Mouse (Mus musculus): Measurements from ENCODE around the gene Scaf4.
"Not testable (repeated sequence)": the region's sequence is repeated elsewhere in the genome, so short reads cannot be mapped to it uniquely, and the experiment has no call there.

Gene Scaf4

DNA sequence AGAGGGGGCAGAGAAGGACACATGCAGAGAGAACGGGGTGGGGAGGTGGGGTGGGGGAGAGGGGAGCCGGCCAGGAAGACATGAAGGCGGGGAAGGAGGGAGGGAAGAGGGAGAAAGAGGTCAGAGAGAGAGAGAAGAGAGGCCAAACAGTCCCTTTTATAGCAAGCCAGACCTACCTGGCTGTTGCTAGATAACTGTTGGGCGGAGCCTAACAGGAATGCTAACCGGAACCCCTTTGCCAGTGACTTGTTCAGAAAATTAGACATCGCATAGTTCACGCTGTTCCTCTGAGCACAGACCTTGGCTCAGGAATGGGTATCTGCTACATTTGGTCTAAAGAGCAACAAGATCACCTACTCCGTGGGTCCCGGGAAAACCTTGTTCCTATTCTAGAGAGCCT, 6.7 kb upstream of the Scaf4 start:
- DNase-seq = no peak

DNA sequence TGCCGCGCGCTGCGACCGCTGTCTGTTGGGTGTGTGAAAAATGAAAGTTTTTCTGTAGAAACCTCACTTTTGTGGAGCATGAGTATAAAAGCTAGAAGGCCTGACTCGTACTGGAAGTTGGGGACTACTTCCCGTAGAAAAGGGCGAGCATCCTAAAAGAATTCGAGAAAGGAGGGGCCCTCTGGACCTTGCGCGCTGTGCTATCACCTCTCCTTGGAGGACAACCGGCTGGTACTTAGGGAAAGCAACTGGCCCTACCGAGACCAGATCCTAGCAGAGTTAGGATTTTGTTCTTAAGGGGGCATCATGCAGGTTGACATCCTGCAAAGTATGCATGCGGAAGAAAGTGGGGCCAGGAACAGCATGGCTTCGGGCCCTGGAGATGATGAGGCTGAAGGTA, 613 bp upstream of the Scaf4 start:
- no peak for DNase-seq

DNA sequence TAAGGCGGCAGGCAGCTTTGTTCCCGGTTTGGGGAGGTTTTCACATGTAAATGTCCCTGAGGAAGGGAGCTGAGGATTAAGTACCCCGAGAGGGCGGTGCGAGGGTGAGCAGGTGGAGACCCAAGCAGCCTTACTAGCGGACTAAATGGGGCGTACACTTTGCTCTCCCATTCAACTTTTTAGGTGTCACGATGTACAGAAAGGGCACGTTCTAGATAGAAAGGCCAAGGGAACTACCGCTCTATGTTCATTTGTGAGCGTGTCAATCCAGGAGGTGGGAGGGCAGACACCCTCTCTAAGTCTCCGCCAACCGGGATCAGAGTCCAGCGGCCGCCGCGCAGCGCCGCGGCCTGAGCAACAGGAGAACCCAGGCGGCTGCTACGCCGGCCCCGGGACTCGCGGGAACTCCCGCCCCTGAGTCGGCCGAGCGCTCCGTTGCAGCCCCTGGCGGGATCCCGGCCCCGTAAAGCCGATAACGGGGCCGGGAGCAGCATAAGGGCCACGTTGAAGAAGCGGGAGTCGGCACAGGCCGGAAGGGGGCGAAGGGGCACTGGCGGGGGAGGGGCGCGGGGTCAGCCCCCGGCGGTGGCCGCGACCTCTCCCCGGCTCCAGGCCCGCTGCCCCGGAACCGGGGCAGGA, 918 bp downstream of the Scaf4 start:
- peak; percentile 78 for DNase-seq

DNA sequence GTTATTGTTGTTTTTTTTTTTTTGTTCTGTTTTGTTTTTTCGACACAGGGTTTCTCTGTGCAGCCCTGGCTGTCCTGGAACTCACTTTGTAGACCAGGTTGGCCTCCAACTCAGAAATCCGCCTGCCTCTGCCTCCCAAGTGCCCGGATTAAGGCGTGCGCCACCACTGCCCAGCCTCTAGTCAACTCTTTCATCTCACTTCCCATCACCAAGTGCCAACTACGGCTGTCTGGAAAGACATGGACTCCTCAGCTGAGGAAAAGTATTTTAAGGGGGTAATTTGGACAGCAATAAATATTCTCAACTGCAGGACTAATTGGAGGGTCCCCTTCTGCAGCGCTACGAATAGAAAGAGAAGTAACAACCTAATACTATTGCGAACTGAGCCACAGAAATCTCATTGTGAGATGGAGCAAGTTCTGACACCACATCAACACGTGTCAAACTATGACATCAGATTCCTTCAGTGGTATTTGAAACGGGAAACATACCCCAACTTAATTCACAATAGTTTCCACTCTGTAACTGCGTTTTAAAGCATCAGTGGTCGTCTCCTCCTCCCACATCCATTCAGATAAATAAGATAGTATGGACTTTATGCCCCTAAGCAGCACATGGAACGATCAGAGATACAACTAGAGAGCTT, 1.6 kb downstream of the Scaf4 start:
- DNase-seq = no peak

DNA sequence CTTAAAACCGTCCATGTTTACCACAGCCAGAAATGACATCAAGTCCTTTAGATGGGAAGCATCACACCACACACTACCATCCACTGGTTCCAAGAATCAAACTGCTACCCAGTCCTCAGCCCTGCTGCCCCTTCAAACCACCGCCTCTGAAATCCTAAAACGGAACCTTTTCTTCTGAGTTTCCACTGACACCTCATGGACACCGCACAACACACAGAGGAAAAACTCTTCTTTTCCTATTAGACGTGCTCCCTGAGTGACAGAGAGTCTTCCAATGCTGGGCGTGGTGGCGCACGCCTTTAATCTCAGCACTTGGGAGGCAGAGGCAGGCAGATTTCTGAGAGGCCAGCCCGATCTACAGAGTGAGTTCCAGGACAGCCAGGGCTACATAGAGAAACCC, 2.9 kb downstream of the Scaf4 start:
- no peak for DNase-seq

DNA sequence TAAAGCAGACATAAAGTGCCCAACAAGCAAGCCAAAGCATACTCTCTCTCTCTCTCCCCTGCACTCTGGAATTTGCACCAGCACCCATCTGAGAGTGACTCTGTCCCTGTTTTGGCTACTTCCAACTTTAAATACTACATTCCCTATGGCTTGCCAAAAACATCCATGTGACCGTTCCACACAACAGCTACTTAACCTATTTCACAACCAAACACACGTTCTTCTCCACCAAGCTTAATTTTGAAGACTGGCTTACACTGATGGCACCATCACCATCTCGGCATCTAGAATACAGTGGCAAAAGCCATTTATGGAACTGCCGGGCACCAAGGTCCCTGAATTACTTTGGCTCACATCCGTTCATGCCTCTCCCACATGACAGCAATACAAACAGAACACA, 3.3 kb downstream of the Scaf4 start:
- peak; percentile 40 for DNase-seq

DNA sequence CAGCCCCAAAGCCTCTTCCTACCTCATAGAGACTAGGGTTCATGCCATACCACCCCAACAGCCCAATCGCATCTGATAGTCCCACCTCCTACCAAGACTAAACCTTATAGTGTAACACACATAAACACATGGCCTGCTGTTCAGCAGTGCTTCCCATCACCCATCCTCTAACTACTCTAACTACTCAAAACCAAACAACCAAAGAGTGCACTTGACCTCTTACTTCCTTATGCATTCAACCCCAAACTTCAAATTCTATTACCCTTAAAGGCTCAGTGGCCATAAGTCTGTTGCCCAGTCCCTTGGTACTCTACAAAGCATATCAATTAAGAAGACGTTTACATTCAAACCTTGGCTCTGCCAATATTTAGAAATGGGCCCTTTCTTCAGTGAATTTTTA, 3.8 kb downstream of the Scaf4 start:
- no peak for DNase-seq

DNA sequence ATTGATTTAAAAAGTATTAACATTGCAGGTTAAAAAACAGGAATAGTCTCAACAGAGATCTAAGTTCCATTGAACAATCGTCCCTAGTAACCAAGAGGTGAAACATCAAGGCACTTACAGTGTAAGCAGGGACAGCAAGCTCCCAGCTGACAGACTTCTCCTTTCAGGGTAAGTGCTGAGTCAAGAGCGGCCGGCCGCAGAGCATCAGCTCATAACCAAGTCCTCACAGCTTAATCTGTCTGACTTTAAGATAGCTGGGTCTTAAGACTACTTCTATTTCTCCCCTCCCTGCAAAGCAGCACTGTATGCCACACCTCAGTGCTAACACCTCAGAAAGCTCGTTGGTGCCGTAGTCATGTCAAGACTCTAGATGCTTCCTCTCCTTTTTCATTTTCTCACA, 5.2 kb downstream of the Scaf4 start:
- no peak for DNase-seq

DNA sequence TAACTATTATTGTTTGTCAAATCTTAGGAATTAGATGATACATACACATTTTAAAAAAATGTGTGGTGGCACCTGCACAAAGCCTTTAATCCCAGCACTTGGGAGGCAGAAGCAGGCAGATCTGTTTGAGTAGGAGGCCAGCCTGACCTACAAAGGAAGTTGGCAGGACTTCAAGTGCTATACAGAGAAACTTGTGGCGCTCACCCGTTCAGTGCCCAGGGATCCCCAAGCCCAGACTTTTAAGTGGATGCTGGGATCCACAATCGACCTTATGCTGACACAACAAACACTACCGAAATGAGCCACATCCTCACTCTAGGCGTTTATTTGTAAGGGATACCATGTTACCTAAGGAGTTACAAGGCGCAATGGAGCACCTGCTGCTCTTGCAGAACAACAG, 8.8 kb downstream of the Scaf4 start:
- no peak for DNase-seq

DNA sequence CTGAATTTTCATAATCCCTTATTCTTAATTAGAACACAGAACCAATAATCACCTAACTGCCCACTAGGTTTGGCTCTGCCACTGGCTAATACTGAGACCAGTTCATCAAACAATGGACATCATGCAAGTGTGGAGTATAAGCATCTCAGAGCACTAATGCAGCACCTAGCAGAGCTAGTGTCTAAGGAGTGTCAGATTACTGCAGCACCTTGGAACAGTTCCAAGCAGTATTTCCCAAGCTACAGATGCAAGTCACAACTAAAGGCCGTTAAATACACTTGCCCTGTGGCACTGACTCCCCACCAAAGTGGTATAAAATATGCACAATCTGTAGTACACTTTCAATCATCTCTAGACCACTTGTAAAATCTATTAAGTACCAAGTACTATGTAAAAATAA, 17.7 kb downstream of the Scaf4 start:
- DNase-seq = peak; percentile 22

DNA sequence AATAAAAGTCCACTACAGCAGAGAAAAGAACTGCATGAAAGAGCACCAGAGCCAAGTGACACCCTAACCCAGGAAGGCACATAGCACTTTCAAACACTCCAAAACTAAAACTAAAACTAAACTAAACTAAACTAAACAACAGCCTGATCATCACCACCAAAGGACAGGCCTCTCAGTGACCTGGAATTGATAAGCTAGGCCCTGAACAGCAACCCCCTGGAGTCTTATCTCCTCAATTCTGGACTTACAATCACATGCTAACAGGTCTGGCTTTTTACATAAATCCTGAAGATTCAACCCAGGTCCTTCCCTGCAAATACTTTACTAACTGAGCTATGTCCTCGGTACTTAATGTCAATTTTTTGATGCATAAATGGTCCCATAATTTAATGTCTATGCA, 19.2 kb downstream of the Scaf4 start:
- no peak for DNase-seq

DNA sequence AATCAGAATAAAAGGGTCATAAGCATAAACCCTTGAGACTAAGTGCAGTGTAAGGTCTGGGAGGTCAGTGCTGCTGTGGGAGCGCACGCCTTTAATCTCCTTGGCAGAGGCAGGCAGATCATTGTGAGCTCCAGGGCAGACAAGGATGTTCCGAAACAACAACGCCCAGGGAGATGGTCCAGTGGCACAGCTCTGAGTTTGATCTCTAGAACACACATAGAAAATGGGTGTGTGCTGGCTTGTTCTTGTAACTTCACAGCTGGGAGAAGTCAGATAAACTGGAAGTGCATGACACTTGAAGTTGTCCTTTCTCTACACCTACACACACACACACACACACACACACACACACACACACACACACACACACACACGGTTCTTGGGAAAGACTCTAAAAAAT, 20.3 kb downstream of the Scaf4 start:
- DNase-seq = no peak

DNA sequence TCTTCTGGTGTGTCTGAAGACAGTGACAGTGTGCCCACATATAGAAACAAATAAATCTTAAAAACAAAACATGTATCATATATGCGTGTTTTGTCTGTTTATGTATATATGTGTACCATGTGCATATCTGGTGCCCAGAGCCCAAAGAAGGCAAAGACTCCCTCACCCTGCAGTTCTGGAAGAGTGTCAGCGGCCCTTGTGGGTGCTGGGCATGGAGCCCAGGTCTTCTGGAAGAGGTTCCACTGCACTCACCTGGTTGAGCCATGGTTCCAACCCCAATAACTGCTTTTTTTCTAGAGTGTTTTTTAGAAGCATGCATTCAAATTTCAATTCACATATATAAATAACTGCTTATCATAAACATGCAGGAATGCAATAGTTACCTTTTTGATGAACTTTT, 22.5 kb downstream of the Scaf4 start:
- DNase-seq = no peak

DNA sequence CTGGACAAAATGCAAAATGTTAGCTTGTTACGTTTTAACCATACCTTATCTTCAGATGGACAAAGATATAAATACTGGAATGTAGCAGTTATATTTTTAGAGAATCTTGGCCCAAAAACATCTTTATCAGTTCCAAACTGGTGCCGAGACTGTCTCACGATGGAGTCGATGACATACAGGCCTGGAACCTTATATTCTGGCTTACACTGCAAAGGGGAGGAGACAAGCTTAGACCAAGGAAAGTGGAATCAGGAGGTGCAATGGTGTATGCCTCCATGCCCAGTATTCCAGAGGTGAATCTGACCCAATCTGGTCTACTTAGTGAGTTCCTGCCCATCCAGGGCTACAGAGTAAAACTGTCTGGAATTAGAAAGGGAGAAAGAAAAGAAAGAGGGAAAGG, 24.2 kb downstream of the Scaf4 start:
- no peak for DNase-seq

DNA sequence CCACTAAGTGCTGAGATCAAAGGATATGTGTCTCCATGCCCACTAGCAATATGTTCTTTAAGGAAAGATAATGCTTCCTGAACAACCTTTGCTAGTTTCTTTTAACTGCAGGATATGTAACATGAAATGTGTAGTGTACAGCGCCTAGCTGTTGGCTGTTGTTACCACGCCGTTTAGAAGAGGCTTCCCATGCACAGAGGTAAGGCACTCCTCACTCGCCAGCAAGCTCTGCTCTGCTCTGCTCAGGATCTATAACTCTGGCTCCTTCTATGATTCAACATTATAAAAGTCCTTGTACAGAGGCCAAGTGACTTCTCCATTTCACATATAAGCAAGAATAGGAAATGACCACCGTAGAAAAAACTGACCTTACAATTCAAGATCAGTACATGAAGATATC, 24.7 kb downstream of the Scaf4 start:
- no peak for DNase-seq

DNA sequence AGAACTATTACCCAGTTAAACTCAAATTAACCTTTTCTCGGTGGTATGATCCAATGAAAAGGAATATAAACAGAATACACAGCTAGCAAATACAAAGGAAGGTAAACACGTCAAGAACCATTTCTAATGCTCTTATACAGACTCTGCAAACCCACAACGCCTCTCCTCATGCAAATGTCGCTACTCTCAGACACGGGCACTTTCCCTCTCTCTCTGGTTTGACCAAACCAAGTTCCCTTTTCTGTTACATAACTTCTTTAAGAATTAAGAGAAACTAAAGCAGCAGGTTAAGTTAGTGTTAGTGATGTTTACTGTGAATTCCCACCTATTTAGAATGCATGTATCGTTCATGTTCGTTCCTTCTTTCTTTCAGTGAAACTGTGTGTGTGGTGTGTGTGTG, 25.4 kb downstream of the Scaf4 start:
- no peak for DNase-seq

DNA sequence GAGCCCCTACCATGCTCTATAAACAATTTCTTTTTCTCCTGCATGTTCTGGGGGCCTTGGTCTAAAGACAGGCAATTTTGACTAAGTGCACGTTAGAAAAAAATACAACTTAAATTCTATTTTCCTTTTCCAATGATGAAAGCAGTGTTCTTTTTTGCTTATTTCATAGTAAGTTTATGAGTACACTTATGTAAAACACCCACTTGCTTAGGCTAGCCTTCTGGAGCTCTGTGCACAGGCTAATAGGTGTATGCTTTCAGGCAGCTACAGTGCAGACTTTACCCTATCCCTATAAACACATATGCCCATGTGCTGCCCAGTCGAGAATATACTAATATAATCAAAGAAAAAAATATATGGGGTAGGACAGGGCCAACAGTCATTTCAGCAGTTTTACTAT, 31.8 kb downstream of the Scaf4 start:
- DNase-seq = no peak

DNA sequence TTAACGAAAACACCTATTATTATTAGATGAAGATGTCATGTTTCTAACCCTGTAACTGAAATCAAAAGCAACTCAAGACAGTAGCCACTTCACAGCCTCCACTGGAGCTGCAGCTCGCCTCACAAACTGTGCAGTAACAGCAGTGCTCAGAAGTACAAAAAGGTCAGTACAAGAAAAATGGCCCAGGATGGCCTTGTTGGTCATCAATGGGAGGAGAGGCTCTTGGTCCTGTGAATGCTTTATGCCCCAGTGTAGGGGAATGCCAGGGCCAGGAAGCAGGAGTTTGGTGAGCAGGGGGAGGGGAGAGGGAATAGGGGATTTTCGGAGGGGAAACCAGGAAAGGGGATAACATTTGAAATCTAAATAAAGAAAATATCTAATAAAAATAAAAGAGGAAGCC, 33.0 kb downstream of the Scaf4 start:
- not testable (repeated sequence) for DNase-seq

DNA sequence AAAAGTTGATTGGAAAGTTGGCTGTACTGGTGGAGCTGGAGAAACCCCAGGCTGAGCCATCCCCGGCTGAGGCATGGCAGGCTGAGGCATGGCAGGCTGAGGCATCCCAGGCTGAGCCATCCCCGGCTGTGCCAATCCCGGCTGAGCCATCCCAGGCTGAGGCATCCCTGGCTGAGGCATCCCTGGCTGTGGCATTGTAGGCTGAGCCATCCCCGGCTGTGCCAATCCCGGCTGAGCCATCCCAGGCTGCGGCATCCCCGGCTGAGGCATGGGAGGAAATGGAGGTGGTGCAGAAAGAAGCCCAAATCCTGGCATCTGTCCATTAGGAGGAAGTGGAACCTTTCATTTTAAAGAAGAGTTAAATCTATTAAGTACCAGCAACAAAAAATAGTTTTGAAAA, 34.2 kb downstream of the Scaf4 start:
- DNase-seq = no peak

DNA sequence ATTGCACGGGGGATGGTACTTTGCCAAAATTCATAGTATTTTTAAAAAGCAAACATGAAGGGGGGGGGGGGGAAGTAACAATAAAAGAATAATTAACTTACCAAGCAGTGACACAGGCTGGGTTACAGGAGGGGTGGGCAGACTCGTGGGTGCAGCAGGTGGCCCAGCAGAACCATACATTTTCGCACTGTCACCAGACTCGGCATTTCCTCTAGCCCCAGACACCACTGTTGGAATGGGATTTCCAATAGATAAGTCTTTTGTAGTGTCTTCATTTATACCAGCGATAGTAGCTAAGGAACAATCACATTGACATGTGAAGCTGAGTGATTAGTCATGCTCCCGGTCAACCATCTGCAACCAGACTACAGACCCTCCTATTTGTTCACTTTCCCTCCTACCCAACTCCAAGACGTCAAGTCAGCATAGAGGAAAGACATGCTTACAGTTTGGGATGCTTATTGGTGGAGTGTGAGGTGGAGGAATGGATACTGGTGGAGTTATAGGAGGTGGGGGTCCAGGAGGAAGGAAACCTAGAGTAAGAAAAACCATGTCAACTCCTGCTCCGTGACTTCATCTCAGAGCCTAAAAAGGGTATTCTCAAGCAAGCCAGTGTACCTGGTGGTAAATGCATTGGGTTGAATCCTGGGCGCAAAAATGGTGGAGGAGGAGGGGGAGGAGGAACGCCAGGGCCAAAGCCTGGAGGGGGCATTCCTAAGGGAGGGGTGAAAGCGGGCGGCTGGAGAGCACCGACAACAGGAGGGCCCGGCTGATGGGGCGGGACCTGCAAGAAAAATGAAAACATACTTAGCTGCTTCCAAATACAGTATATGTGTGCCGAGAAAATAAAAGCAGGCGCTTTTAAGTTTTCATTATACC, 41.6 kb downstream of the Scaf4 start:
- DNase-seq = no peak

DNA sequence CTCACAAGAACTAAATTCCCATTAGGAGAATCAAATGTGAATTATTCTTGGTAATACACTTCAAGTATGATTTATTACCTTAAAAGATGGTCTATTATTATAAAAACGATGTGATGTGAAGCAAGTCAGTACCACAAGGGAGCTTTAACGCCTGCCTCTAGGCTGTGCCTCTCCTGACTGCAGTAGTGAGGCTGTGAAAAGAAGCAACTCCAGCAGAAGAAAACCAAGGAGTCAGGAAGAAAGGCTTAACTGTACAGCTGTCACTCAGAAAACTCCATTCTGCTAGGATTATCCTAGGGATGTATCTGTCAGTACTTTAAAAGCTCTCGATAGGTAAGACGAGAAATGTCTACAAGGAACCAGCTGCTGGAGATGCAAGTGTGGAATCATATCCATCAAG, 42.4 kb downstream of the Scaf4 start:
- no peak for DNase-seq

DNA sequence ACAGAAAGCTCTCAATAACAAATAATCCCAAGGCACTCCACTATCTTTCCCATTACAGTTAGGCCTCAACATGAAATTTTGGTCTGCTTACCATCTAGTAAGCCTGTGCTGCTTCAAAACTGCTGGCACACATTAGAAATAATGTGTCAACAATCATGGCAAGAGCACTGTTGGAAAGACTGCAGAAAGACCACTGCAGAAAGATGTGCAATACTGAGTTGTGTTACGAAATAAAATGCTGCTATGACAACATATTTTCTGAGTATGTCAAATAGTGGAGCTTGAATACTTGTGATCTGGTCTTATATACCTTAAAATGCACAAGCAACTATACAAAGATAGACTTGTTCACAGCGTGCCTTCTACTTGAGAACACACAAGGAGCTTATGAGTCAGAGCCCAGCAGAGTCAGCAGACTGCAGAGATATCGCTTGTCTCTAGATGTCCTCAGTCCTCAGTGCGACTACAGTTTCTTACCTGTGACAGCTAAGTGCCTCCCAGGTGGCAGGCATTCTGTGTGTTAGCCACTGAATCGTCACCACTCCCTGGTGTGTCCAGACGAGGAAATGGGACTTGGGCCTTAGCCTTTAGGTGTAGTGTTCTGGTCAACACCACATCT, 45.1 kb downstream of the Scaf4 start:
- DNase-seq = no peak

DNA sequence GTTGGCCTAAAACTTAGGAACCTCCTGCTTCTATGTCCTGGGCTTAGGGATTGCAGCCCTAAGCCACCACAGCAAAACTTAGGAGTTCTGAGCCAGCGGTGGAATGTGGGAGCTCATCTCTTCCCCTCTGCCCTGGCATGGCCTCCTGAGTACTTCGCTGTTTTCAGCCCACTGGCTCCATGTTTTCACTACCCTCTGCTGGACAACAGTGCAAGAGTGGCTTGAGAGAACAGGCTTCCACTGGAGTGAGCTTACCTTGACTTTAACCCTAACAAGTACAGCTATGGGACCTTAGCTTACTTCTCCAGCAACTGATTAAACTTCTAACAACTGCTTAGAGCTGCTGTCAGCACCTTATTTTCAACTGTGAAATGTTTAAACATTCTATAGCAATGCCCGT, 49.1 kb downstream of the Scaf4 start:
- DNase-seq = no peak

DNA sequence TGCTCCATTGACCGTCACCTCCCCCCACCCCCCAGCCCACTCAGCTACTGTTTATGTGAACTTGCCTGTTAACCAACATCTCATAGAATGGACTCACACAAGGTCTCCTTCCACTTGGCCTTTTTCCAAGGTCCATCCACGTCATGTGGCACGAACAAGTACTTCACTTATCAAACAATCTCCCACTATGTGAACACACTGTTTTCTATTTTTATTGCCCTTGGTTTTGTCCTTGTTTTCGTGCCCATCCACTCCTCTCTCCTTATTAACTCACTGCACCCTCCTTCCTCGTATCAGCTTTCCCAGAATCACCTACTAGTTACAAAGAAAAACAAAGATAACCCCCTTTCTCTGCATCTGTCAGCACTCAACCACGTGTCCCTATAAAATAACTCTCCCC, 49.7 kb downstream of the Scaf4 start:
- DNase-seq = no peak
